Mouse (Mus musculus) neural tube, embryonic 15.5 days (tissue): ENCODE measurements around the gene Klc2. TPM values are rescaled to one million over a fixed set of nuclear protein-coding genes. Genes with fewer than 3 reads are reported as not detected.

Experiments used
- ATAC-seq: fragments of 200-750 bp; cut with Nextera tagmentation; 2 replicates; pipeline ENCODE4 v1.8.0; 2017; ENCODE audit warnings: mild to moderate bottlenecking, moderate TSS enrichment, moderate library complexity; ENCODE audit not compliant: low FRiP score
- H3K27ac ChIP-seq: fragments of 300-500 bp; sonication (generic); replicated peaks from 2 replicates; pipeline ENCODE4 v1.5.1; 2015; ENCODE audit warnings: mild to moderate bottlenecking, inconsistent platforms
- H3K27me3 ChIP-seq: fragments of 300-500 bp; sonication (generic); replicated peaks from 2 replicates; pipeline ENCODE4 v1.6.1; 2015; ENCODE audit warnings: inconsistent platforms
- H3K36me3 ChIP-seq: fragments of 300-500 bp; sonication (generic); 2 replicates; pipeline ENCODE4 v1.6.1; 2015; ENCODE audit warnings: inconsistent platforms
- H3K4me1 ChIP-seq: fragments of 300-500 bp; sonication (generic); 2 replicates; pipeline ENCODE4 v1.6.1; 2015; ENCODE audit warnings: inconsistent platforms
- H3K4me2 ChIP-seq: fragments of 300-500 bp; sonication (generic); 2 replicates; pipeline ENCODE4 v1.6.1; 2015; ENCODE audit warnings: inconsistent platforms, mild to moderate bottlenecking, moderate library complexity
- H3K4me3 ChIP-seq: fragments of 300-500 bp; sonication (generic); replicated peaks from 2 replicates; pipeline ENCODE4 v1.5.1; 2015; ENCODE audit warnings: mild to moderate bottlenecking, inconsistent platforms
- H3K9ac ChIP-seq: fragments of 300-500 bp; sonication (generic); replicated peaks from 2 replicates; pipeline ENCODE4 v1.6.1; 2015; ENCODE audit warnings: mild to moderate bottlenecking, inconsistent platforms
- H3K9me3 ChIP-seq: fragments of 300-500 bp; sonication (generic); replicated peaks from 2 replicates; pipeline ENCODE4 v1.6.1; 2016; ENCODE audit warnings: inconsistent platforms
- WGBS: fragments of 180-500 bp; shearing (Covaris S2); methylation state at CpG from one replicate; pipeline ENCODE4 v1.1.7; 2015; ENCODE audit warnings: mixed read lengths; 5-methylcytosine and 5-hydroxymethylcytosine counted together
- polyA plus RNA-seq: library from polyadenylated mRNA; unstranded; fragments of >200 nt; fragmentation: Nextera tagmentation; extraction: Ambion mirVana; gene quantifications from 2 replicates; pipeline ENCODE4 v1.2.1, GENCODE M21; 2015

Gene Klc2
- polyA plus RNA-seq, 1 experiment from 2014 or later: 94.5 TPM

GRCm38 (mm10) chr19:5085145-5085863, 33.1 kb downstream of the Klc2 start, which contains the start of gene Tmem151a:
Tmem151a (minus strand) TSS chr19:5085531.
- peak within 1 kb of the TSS; percentile 58 for H3K4me3 ChIP-seq
- ATAC-seq: no peak
- H3K9ac ChIP-seq: peak within 1 kb of the TSS; percentile 77
- H3K4me2 ChIP-seq: peak within 1 kb of the TSS; percentile 70
- H3K27me3 ChIP-seq: peaks cover 60% of the 10 kb centered on the region
- peaks cover 4% of the 10 kb centered on the region; the same call in 1 of the 2 replicates for H3K36me3 ChIP-seq
- peaks cover 42% of the 10 kb centered on the region for H3K4me1 ChIP-seq
- peak within 1 kb of the TSS; percentile 62 for H3K27ac ChIP-seq
- H3K9me3 ChIP-seq: no peaks in the 10 kb centered on the region
- under 1% methylated on average over 60 of the region's 69 CpGs for WGBS

GRCm38 (mm10) chr19:5084834-5085144, 33.6 kb downstream of the Klc2 start:
- H3K9ac ChIP-seq: peak overlapping the region; percentile 77
- 0 out of 2 replicates have a peak, but pooled peaks cover 2% of the 10 kb centered on the region for H3K36me3 ChIP-seq
- no peaks in the 10 kb centered on the region for H3K9me3 ChIP-seq
- peaks cover 40% of the 10 kb centered on the region for H3K4me1 ChIP-seq
- WGBS: 3% methylated on average over 15 of the region's 15 CpGs
- peak overlapping the region; percentile 70 for H3K4me2 ChIP-seq
- no peak for ATAC-seq
- peaks cover 65% of the 10 kb centered on the region for H3K27me3 ChIP-seq
- H3K4me3 ChIP-seq: peak overlapping the region; percentile 58
- H3K27ac ChIP-seq: peak overlapping the region; percentile 62

GRCm38 (mm10) chr19:5083961-5084833, 34.2 kb downstream of the Klc2 start:
- Histone ChIP-seq H3K4me1 (peaks cover 34% of the 10 kb centered on the region), H3K9me3 (no peaks in the 10 kb centered on the region), H3K9ac (peak overlapping the region; percentile 77), H3K36me3 (no peaks in the 10 kb centered on the region), H3K27me3 (peaks cover 69% of the 10 kb centered on the region), H3K4me3 (peak overlapping the region; percentile 58), H3K4me2 (peak overlapping the region; percentile 70), H3K27ac (peak overlapping the region; percentile 62; the same call in 1 of the 2 replicates)
- 81% methylated on average over 3 of the region's 3 CpGs for WGBS
- ATAC-seq: no peak

GRCm38 (mm10) chr19:5082596-5082995, 35.8 kb downstream of the Klc2 start:
- 62% methylated on average over 24 of the region's 24 CpGs for WGBS
- peaks cover 27% of the 10 kb centered on the region for H3K4me1 ChIP-seq

GRCm38 (mm10) chr19:5082005-5082404, 36.4 kb downstream of the Klc2 start:
- 62% methylated on average over 18 of the region's 18 CpGs for WGBS
- H3K4me3 ChIP-seq: no peak overlapping the region
- H3K27me3 ChIP-seq: peaks cover 69% of the 10 kb centered on the region
- no peaks in the 10 kb centered on the region for H3K9me3 ChIP-seq
- no peak overlapping the region for H3K9ac ChIP-seq
- H3K4me2 ChIP-seq: no peak overlapping the region
- peaks cover 21% of the 10 kb centered on the region for H3K4me1 ChIP-seq
- no peak overlapping the region for H3K27ac ChIP-seq
- ATAC-seq: no peak
- no peaks in the 10 kb centered on the region for H3K36me3 ChIP-seq

More at GRCm38 (mm10) chr19:5082596-5082995, 35.8 kb downstream of the Klc2 start:
- H3K4me2 ChIP-seq: no peak overlapping the region
- ATAC-seq: no peak
- H3K9me3 ChIP-seq: no peaks in the 10 kb centered on the region
- no peak overlapping the region for H3K9ac ChIP-seq
- H3K4me3 ChIP-seq: no peak overlapping the region
- H3K27me3 ChIP-seq: peaks cover 69% of the 10 kb centered on the region
- no peak overlapping the region for H3K27ac ChIP-seq
- no peaks in the 10 kb centered on the region for H3K36me3 ChIP-seq

- Histone ChIP-seq H3K27ac (no peak overlapping the region), H3K9ac (no peak overlapping the region), H3K4me3 (no peak overlapping the region), H3K36me3 (no peaks in the 10 kb centered on the region), H3K4me2 (no peak overlapping the region), H3K4me1 (peaks cover 5% of the 10 kb centered on the region; the same call in 1 of the 2 replicates), H3K27me3 (peaks cover 58% of the 10 kb centered on the region), H3K9me3 (no peaks in the 10 kb centered on the region)
- WGBS: 90% methylated on average over 1 of the region's 1 CpGs
- ATAC-seq: no peak
Observed at GRCm38 (mm10) chr19:5079279-5079678, 39.1 kb downstream of the Klc2 start.

- ATAC-seq: no peak
- H3K27ac ChIP-seq: no peak overlapping the region
- peaks cover 30% of the 10 kb centered on the region for H3K4me1 ChIP-seq
- WGBS: 39% methylated on average over 5 of the region's 5 CpGs
- no peak overlapping the region for H3K4me3 ChIP-seq
- H3K9ac ChIP-seq: no peak overlapping the region
- no peaks in the 10 kb centered on the region for H3K9me3 ChIP-seq
- no peaks in the 10 kb centered on the region for H3K36me3 ChIP-seq
- H3K27me3 ChIP-seq: peaks cover 38% of the 10 kb centered on the region
- H3K4me2 ChIP-seq: peak overlapping the region; percentile 83; the same call in 1 of the 2 replicates
Observed at GRCm38 (mm10) chr19:5073518-5073917, 44.8 kb downstream of the Klc2 start.

GRCm38 (mm10) chr19:5073028-5073427, 45.3 kb downstream of the Klc2 start:
- peaks cover 34% of the 10 kb centered on the region for H3K4me1 ChIP-seq
- no peak overlapping the region for H3K27ac ChIP-seq

GRCm38 (mm10) chr19:5072389-5073019, 45.9 kb downstream of the Klc2 start:
- Histone ChIP-seq H3K27ac (peak overlapping the region; percentile 68), H3K4me2 (peak overlapping the region; percentile 83), H3K4me1 (peaks cover 40% of the 10 kb centered on the region), H3K27me3 (peaks cover 39% of the 10 kb centered on the region), H3K36me3 (no peaks in the 10 kb centered on the region), H3K9me3 (no peaks in the 10 kb centered on the region), H3K9ac (no peak overlapping the region), H3K4me3 (peak overlapping the region; percentile 44)
- no peak for ATAC-seq
- 4% methylated on average over 20 of the region's 20 CpGs for WGBS

More at GRCm38 (mm10) chr19:5073028-5073427, 45.3 kb downstream of the Klc2 start:
- Histone ChIP-seq H3K4me2 (peak overlapping the region; percentile 83), H3K9ac (no peak overlapping the region), H3K27me3 (peaks cover 38% of the 10 kb centered on the region), H3K9me3 (no peaks in the 10 kb centered on the region), H3K4me3 (peak overlapping the region; percentile 44), H3K36me3 (no peaks in the 10 kb centered on the region)
- no peak for ATAC-seq
- WGBS: 1% methylated on average over 15 of the region's 15 CpGs

- WGBS: 1% methylated on average over 40 of the region's 40 CpGs
- Histone ChIP-seq H3K9me3 (no peaks in the 10 kb centered on the region), H3K9ac (peak overlapping the region; percentile 51), H3K4me2 (peak overlapping the region; percentile 83), H3K4me1 (peaks cover 45% of the 10 kb centered on the region), H3K36me3 (no peaks in the 10 kb centered on the region), H3K27me3 (peaks cover 47% of the 10 kb centered on the region), H3K4me3 (peak overlapping the region; percentile 44), H3K27ac (peak overlapping the region; percentile 68)
- ATAC-seq: peak; percentile 82
Observed at GRCm38 (mm10) chr19:5071545-5072369, 46.6 kb downstream of the Klc2 start.

GRCm38 (mm10) chr19:5071077-5071476, 47.3 kb downstream of the Klc2 start:
- ATAC-seq: no peak
- Histone ChIP-seq H3K27ac (peak overlapping the region; percentile 68), H3K27me3 (peaks cover 54% of the 10 kb centered on the region)

More at GRCm38 (mm10) chr19:5071077-5071476, 47.3 kb downstream of the Klc2 start:
- peak overlapping the region; percentile 51 for H3K9ac ChIP-seq
- H3K4me3 ChIP-seq: peak overlapping the region; percentile 44
- H3K9me3 ChIP-seq: no peaks in the 10 kb centered on the region
- WGBS: 10% methylated on average over 11 of the region's 11 CpGs
- no peaks in the 10 kb centered on the region for H3K36me3 ChIP-seq
- peaks cover 45% of the 10 kb centered on the region for H3K4me1 ChIP-seq
- H3K4me2 ChIP-seq: peak overlapping the region; percentile 83
